Mouse (Mus musculus) heart, embryonic 12.5 days (tissue): ENCODE measurements around the gene Myo18b. TPM values are rescaled to one million over a fixed set of nuclear protein-coding genes. Genes with fewer than 3 reads are reported as not detected.

Experiments
- ATAC-seq: fragments of 200-750 bp; cut with Nextera tagmentation; 2 replicates; pipeline ENCODE4 v1.8.0; 2017; ENCODE audit warnings: moderate TSS enrichment, moderate library complexity; ENCODE audit not compliant: insufficient number of reproducible peaks, low FRiP score
- H3K27ac ChIP-seq: fragments of 300-500 bp; sonication (generic); 2 replicates; pipeline ENCODE4 v1.5.1; 2016; ENCODE audit warnings: mild to moderate bottlenecking, moderate library complexity; ENCODE audit not compliant: poor library complexity, severe bottlenecking
- H3K27me3 ChIP-seq: fragments of 300-500 bp; sonication (generic); replicated peaks from 2 replicates; pipeline ENCODE4 v1.6.1; 2016; ENCODE audit warnings: mild to moderate bottlenecking, moderate library complexity
- H3K36me3 ChIP-seq: fragments of 300-500 bp; sonication (generic); 2 replicates; pipeline ENCODE4 v1.6.1; 2016; ENCODE audit warnings: mild to moderate bottlenecking, moderate library complexity
- H3K4me1 ChIP-seq: fragments of 300-500 bp; sonication (generic); replicated peaks from 2 replicates; pipeline ENCODE4 v1.6.1; 2016; ENCODE audit warnings: mild to moderate bottlenecking
- H3K4me2 ChIP-seq: fragments of 300-500 bp; sonication (generic); 2 replicates; pipeline ENCODE4 v1.6.1; 2016; ENCODE audit warnings: mild to moderate bottlenecking, moderate library complexity
- H3K4me3 ChIP-seq: fragments of 300-500 bp; sonication (generic); 2 replicates; pipeline ENCODE4 v1.5.1; 2016; ENCODE audit warnings: mild to moderate bottlenecking
- H3K9ac ChIP-seq: fragments of 300-500 bp; sonication (generic); 2 replicates; pipeline ENCODE4 v1.6.1; 2016; ENCODE audit warnings: mild to moderate bottlenecking, moderate library complexity
- H3K9me3 ChIP-seq: fragments of 300-500 bp; sonication (generic); replicated peaks from 2 replicates; pipeline ENCODE4 v1.6.1; 2016; ENCODE audit warnings: mild to moderate bottlenecking, moderate library complexity
- WGBS: fragments of 180-500 bp; shearing (Covaris S2); methylation state at CpG from one replicate; pipeline ENCODE4 v1.1.7; 2016; 5-methylcytosine and 5-hydroxymethylcytosine counted together
- polyA plus RNA-seq: library from polyadenylated mRNA; unstranded; fragments of >200 nt; fragmentation: Nextera tagmentation; extraction: Ambion mirVana; gene quantifications from 2 replicates; pipeline ENCODE4 v1.2.1, GENCODE M21; 2016

Gene Myo18b
- polyA plus RNA-seq, 1 experiment from 2014 or later: 34.7 TPM

- peaks cover 42% of the 10 kb centered on the region for H3K27me3 ChIP-seq
- no peak for ATAC-seq
- no peak overlapping the region for H3K9ac ChIP-seq
- no peak overlapping the region for H3K4me3 ChIP-seq
- H3K4me1 ChIP-seq: peaks cover 5% of the 10 kb centered on the region; the same call in 1 of the 2 replicates
- H3K36me3 ChIP-seq: no peaks in the 10 kb centered on the region
- 90% methylated on average over 2 of the region's 2 CpGs for WGBS
- no peaks in the 10 kb centered on the region for H3K9me3 ChIP-seq
- H3K4me2 ChIP-seq: no peak overlapping the region
- H3K27ac ChIP-seq: no peak overlapping the region
Observed at GRCm38 (mm10) chr5:112645535-112645934, 250.6 kb downstream of the Myo18b start.

DNA sequence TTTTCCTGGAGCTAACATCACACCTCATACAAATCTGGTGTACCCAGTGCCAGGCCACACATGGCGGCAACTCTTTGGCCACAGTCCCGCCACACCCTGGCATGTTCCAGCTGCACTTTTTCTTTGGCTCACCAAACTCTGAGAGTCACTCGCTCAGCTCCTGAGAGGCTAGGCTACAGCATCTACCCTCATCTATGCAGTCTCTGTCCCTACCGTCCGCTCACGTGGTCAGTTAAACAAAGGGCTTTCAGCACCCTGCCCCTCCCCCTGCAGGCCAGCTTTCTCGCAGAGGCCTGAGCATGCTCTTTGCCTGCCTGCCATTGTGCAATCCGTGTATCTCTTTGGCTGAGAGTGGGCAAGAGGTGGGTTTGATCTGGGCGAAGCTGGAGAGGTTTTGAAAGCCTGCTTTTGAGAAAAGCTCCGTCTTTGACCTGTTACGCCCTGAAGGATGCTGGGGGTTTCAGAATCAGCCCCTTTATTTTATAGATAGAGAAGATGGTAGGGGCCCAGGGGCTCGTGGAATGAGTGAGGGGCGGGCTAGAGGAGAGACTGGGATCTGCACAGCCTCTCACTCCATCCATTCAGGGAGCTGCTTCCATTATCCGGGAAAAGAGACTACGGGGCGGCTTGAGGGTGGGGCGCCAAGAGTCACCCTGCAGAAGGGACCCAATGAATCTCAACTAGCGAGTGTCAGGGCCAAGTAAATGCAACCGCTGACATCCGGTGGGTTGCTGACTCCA is 252.5 kb downstream of the Myo18b start:
- no peak for ATAC-seq
- no peak overlapping the region for H3K9ac ChIP-seq
- H3K27ac ChIP-seq: no peak overlapping the region
- no peaks in the 10 kb centered on the region for H3K9me3 ChIP-seq
- H3K36me3 ChIP-seq: no peaks in the 10 kb centered on the region
- peaks cover 5% of the 10 kb centered on the region; the same call in 1 of the 2 replicates for H3K4me1 ChIP-seq
- H3K4me2 ChIP-seq: peak overlapping the region; percentile 17; the same call in 1 of the 2 replicates
- peaks cover 56% of the 10 kb centered on the region for H3K27me3 ChIP-seq
- WGBS: 36% methylated on average over 20 of the region's 20 CpGs
- no peak overlapping the region for H3K4me3 ChIP-seq

DNA sequence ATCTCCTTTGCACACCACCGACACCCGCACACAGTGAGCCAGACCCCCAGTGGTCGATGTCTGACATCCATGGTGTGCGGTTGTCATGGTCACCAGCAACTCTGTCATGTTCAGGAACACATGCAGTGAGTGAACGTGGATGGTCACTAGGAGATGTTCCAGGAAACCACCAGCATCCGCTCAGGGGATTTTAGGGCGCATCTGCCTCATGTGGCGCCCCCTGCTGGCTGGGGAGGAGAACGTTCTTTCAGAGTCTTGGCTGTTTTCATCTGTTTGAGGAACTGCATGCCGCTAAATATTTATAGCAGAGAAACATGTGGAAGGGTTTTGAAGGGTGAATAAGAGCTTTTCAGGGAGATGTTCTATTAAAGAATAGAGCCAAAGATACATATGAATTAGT is 253.4 kb downstream of the Myo18b start:
- no peak for ATAC-seq
- H3K27me3 ChIP-seq: peaks cover 66% of the 10 kb centered on the region
- 55% methylated on average over 10 of the region's 10 CpGs for WGBS

DNA sequence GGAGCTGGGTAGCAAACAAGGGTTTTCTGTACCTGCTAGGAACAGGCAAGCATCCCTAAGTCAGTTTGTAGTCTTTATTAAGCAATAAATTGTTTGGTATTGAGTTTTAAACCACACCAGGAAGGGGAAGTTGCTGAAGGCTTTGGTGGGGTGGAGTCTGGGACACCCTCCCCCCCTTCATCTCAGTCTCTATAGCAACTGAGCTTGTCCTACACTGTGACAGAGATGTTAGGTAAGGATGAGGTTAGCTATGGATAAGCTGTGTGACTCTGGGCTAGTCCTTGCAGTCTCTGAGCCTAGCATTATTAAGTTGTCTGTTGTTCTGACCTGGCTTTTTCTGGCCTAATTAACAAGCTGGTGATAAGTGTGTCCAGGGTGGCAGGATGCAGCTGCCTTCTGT is 254.4 kb downstream of the Myo18b start:
- no peaks in the 10 kb centered on the region for H3K36me3 ChIP-seq
- H3K27me3 ChIP-seq: peaks cover 74% of the 10 kb centered on the region
- no peak for ATAC-seq

More for the DNA sequence above, 253.4 kb downstream of the Myo18b start:
- Histone ChIP-seq H3K4me1 (peaks cover 5% of the 10 kb centered on the region; the same call in 1 of the 2 replicates), H3K9ac (no peak overlapping the region), H3K4me2 (no peak overlapping the region), H3K36me3 (no peaks in the 10 kb centered on the region), H3K27ac (no peak overlapping the region), H3K4me3 (no peak overlapping the region), H3K9me3 (no peaks in the 10 kb centered on the region)

GRCm38 (mm10) chr5:112641131-112641530 is 255.0 kb downstream of the Myo18b start:
- Histone ChIP-seq H3K4me3 (peak overlapping the region; percentile 6), H3K9me3 (no peaks in the 10 kb centered on the region), H3K27ac (no peak overlapping the region), H3K36me3 (no peaks in the 10 kb centered on the region), H3K4me1 (peaks cover 5% of the 10 kb centered on the region; the same call in 1 of the 2 replicates), H3K4me2 (peak overlapping the region; percentile 44), H3K9ac (no peak overlapping the region), H3K27me3 (peaks cover 79% of the 10 kb centered on the region)
- 14% methylated on average over 20 of the region's 20 CpGs for whole genome bisulfite sequencing
- no peak for ATAC-seq

More for the DNA sequence above, 254.4 kb downstream of the Myo18b start:
- H3K9me3 ChIP-seq: no peaks in the 10 kb centered on the region
- no peak overlapping the region for H3K9ac ChIP-seq
- no peak overlapping the region for H3K4me3 ChIP-seq
- peaks cover 5% of the 10 kb centered on the region; the same call in 1 of the 2 replicates for H3K4me1 ChIP-seq
- H3K27ac ChIP-seq: no peak overlapping the region
- no peak overlapping the region for H3K4me2 ChIP-seq

DNA sequence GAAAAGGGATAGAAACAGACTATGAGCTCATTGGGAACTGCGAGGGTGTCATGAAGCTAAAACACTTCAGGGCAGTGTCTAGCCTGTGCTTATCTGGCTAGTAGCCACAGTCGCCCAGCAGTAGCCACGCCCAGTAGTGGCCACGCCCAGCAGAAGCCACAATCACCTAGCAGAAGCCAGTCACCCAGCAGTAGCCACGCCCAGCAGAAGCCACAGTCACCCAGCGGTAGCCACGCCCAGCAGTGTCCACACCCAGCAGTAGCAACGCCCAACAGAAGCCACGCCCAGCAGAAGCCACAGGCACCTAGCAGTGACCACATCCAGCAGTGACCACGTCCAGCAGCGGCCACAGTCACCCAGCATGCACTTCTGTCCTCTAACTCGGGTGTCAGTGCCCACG is 255.5 kb downstream of the Myo18b start:
- H3K27ac ChIP-seq: no peak overlapping the region
- no peak overlapping the region for H3K4me3 ChIP-seq
- peaks cover 81% of the 10 kb centered on the region for H3K27me3 ChIP-seq
- no peaks in the 10 kb centered on the region for H3K36me3 ChIP-seq
- H3K4me1 ChIP-seq: peaks cover 5% of the 10 kb centered on the region; the same call in 1 of the 2 replicates
- no peaks in the 10 kb centered on the region for H3K9me3 ChIP-seq
- WGBS: 17% methylated on average over 13 of the region's 13 CpGs
- peak overlapping the region; percentile 44 for H3K4me2 ChIP-seq
- 0 out of 2 replicates have a peak, but pooled peaks have one; percentile 31 for ATAC-seq
- no peak overlapping the region for H3K9ac ChIP-seq

Other genes with a start within 250 kb of the Myo18b start
- gene Grk3, start 119.4 kb upstream of the Myo18b start, polyA plus RNA-seq: 14.1 and 16.1 TPM in 2 replicates
- gene Crybb2, start 173.8 kb upstream of the Myo18b start, polyA plus RNA-seq: not detected in 2 replicates
- 1.4 and 1.5 TPM in 2 replicates for gene Crybb3, start 185.2 kb upstream of the Myo18b start, polyA plus RNA-seq